Mouse (Mus musculus): ENCODE data around the gene Pros1.

DNA sequence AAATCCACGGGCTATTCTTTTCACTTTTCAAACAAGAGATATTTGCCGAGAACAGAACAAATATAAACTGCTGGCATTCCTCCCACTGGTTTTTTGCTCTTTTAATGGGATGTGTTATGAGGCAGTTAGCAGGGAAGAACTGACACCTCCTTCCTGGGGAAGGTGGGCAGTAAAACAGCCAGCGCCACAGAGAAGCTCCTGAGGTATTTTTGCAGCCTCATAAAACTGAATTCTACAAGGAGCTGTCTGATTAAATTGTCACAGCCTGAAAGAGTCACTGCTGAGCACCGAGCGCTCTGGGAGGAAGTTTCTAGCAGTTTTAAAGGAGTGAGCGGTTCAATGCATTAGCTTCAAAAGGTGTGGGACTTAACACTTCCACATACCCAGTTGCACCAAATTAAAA lies 110.3 kb downstream of the Pros1 start:
- TF ChIP-seq POLR2A (IDR thresholded peaks at IDR 0.05; ENCODE audit: borderline replicate concordance, extremely low read depth, low read depth, low read length) (no peak), CTCF (IDR thresholded peaks at IDR 0.05; ENCODE audit: insufficient read depth, low read length) (no peak)
